Mouse (Mus musculus) stomach, embryonic 15.5 days (tissue): Measurements from ENCODE around the gene Psmc3. TPM values are rescaled to one million over a fixed set of nuclear protein-coding genes. Genes with fewer than 3 reads are reported as not detected.
A peak's percentile ranks its signal among the peaks of the same experiment; 100 is the strongest.

Experiments
- ATAC-seq: fragments of 200-750 bp; cut with Nextera tagmentation; 2 replicates; pipeline ENCODE4 v1.8.0; 2017; ENCODE audit warnings: low read depth, moderate number of reproducible peaks, moderate TSS enrichment; ENCODE audit not compliant: insufficient read depth, low FRiP score
- H3K27ac ChIP-seq: fragments of 300-500 bp; sonication (generic); 2 replicates; pipeline ENCODE4 v1.5.1; 2015; ENCODE audit warnings: mild to moderate bottlenecking, inconsistent platforms
- H3K27me3 ChIP-seq: fragments of 300-500 bp; sonication (generic); replicated peaks from 2 replicates; pipeline ENCODE4 v1.6.1; 2015; ENCODE audit warnings: inconsistent platforms
- H3K36me3 ChIP-seq: fragments of 300-500 bp; sonication (generic); 2 replicates; pipeline ENCODE4 v1.6.1; 2015; ENCODE audit warnings: inconsistent platforms
- H3K4me1 ChIP-seq: fragments of 300-500 bp; sonication (generic); 2 replicates; pipeline ENCODE4 v1.6.1; 2015; ENCODE audit warnings: inconsistent platforms
- H3K4me2 ChIP-seq: fragments of 300-500 bp; sonication (generic); 2 replicates; pipeline ENCODE4 v1.6.1; 2015; ENCODE audit warnings: mild to moderate bottlenecking, inconsistent platforms
- H3K4me3 ChIP-seq: fragments of 300-500 bp; sonication (generic); replicated peaks from 2 replicates; pipeline ENCODE4 v1.5.1; 2015; ENCODE audit warnings: inconsistent platforms
- H3K9ac ChIP-seq: fragments of 300-500 bp; sonication (generic); 2 replicates; pipeline ENCODE4 v1.6.1; 2015; ENCODE audit warnings: inconsistent platforms
- H3K9me3 ChIP-seq: fragments of 300-500 bp; sonication (generic); 2 replicates; pipeline ENCODE4 v1.6.1; 2016; ENCODE audit warnings: inconsistent platforms
- WGBS: fragments of 180-500 bp; shearing (Covaris S2); methylation state at CpG from one replicate; pipeline ENCODE4 v1.1.7; 2015; 5-methylcytosine and 5-hydroxymethylcytosine counted together
- polyA plus RNA-seq: library from polyadenylated mRNA; unstranded; fragments of >200 nt; fragmentation: Nextera tagmentation; extraction: Ambion mirVana; gene quantifications from 2 replicates; pipeline ENCODE4 v1.2.1, GENCODE M21; 2015

Psmc3 gene
- polyA plus RNA-seq, 1 experiment from 2014 or later: 225 TPM

DNA sequence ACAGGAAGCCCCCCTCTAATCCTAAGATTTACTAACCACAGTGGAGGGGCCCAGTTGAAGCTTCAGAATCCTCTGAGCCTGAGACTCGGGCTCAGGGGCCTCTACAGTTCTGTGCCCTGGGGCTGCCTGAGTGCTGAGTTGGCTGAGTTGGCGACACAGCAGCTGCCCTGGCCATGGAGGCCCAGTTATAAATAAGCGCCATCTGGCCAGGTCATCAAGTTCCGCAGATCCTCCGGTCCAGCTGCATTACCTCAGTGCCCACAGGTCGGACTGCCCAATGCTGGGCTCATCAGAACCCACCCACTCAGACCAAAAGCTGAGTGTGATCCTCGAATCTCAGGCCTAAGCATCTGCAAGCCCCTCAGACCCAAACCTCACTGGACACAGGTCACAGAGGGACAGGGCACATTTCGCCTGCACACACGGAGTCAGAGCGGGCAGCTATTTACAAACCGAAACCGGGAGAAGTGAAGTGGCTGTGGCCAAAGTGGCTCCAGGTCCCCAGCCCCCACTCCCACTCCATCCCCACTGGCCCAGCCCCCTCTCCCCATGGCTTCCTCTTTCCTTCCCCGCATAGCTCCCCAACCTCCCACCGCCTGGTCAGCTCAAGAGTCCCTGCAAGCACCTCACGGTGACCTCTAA lies 30.5 kb downstream of the Psmc3 start:
- Histone ChIP-seq H3K9me3 (no peaks in the 10 kb centered on the region), H3K27me3 (no peaks in the 10 kb centered on the region), H3K4me2 (no peak overlapping the region), H3K4me1 (no peaks in the 10 kb centered on the region), H3K4me3 (no peak overlapping the region), H3K36me3 (no peaks in the 10 kb centered on the region), H3K27ac (no peak overlapping the region), H3K9ac (no peak overlapping the region)
- 80% methylated on average over 15 of the region's 15 CpGs for WGBS
- no peak for ATAC-seq

DNA sequence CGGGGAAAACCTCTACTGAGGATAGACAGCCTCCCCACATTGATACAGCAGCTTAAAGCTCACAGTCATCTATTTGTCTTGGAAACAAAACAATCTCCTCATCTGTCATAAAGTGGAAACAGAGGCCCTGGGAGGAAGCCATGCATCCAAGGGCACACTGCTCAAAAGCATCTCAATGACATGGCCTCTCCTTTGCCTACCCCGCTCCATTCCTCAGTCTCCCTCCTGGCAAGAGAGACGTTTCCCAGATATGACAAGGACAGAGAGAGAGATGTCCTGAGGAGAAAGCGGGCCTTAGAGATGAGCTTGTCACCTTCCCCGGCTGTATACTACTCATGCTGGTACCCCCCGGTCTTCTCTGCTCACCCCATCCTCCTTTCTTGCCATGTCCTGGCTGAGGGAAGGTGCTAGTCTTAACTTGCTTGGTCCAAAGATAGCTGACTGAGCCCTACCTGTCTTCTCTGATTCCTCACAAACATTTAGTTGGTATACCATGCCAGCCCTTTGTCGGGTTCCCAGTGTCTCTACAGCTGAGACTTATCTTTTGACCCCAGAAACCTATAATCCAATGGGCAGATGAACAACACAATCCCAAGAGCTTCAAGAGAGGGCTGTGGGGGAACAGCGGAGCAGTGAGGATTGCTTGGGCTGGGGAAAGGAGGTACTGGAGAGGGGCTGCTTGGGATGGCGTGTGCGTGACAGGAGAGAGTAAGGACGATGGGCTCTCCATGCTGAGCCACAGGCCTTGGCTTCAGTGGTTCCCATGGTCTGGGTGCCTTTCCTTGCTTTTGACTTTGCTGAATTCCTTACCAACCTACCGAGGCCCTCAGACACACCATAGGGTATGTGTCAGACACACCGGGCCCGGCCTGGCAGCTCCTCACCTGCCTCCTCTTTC lies 31.9 kb downstream of the Psmc3 start:
- no peaks in the 10 kb centered on the region for H3K9me3 ChIP-seq
- no peak for ATAC-seq
- no peak overlapping the region for H3K4me2 ChIP-seq
- H3K36me3 ChIP-seq: no peaks in the 10 kb centered on the region
- H3K4me3 ChIP-seq: no peak overlapping the region
- H3K27ac ChIP-seq: no peak overlapping the region
- H3K27me3 ChIP-seq: no peaks in the 10 kb centered on the region
- no peak overlapping the region for H3K9ac ChIP-seq
- WGBS: 87% methylated on average over 14 of the region's 14 CpGs
- no peaks in the 10 kb centered on the region for H3K4me1 ChIP-seq

GRCm38 (mm10) chr2:91086392-91087237 lies 32.8 kb downstream of the Psmc3 start:
- Histone ChIP-seq H3K4me1 (no peaks in the 10 kb centered on the region), H3K27me3 (no peaks in the 10 kb centered on the region), H3K27ac (no peak overlapping the region), H3K4me2 (no peak overlapping the region), H3K36me3 (no peaks in the 10 kb centered on the region), H3K9me3 (no peaks in the 10 kb centered on the region), H3K4me3 (no peak overlapping the region), H3K9ac (no peak overlapping the region)
- no peak for ATAC-seq
- WGBS: 72% methylated on average over 9 of the region's 9 CpGs

DNA sequence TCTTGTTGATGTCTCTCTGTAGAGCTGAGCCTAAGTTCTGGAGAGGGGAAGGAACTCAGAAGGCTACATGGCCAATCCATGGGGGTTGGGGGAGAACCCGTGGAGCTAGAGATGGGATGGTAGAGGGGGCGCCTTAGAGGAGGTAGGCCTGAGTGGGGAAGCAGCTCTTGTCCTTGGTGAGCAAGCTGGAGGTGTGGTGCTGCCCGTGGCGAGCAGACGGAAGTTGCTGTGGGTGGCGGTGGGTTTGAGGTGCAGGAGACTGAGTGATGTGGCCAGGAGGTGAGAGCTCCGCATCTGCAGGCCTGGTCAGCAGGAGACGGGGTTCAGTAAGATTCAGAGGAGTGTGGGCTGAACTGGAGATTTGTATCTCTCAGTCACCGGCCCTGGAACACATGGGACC lies 33.6 kb downstream of the Psmc3 start:
- Histone ChIP-seq H3K9me3 (no peaks in the 10 kb centered on the region), H3K27ac (no peak overlapping the region), H3K4me2 (no peak overlapping the region), H3K4me1 (no peaks in the 10 kb centered on the region), H3K4me3 (no peak overlapping the region), H3K27me3 (no peaks in the 10 kb centered on the region), H3K36me3 (no peaks in the 10 kb centered on the region), H3K9ac (no peak overlapping the region)
- no peak for ATAC-seq
- 84% methylated on average over 9 of the region's 9 CpGs for WGBS

DNA sequence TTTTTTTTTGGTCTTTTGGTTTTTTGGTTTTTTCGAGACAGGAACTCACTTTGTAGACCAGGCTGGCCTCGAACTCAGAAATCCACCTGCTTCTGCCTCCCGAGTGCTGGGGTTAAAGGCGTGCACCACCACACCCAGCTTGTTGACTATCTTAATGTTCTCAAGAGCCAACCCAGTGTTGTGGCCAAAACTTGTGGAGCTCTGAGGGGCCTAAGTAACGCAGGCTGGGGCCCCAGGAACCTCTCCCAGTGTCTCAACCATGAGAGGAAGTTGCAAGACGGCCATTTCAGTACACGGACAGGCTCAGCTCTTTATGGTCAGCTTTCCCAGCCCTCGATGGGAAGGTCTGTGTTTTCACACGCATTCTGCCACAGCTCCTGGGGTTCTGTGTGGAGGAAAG lies 35.2 kb downstream of the Psmc3 start:
- Histone ChIP-seq H3K4me2 (no peak overlapping the region), H3K36me3 (no peaks in the 10 kb centered on the region), H3K27me3 (no peaks in the 10 kb centered on the region), H3K4me3 (no peak overlapping the region), H3K27ac (no peak overlapping the region), H3K4me1 (no peaks in the 10 kb centered on the region), H3K9me3 (no peaks in the 10 kb centered on the region), H3K9ac (no peak overlapping the region)
- no peak for ATAC-seq
- 69% methylated on average over 9 of the region's 9 CpGs for WGBS

- WGBS: 67% methylated on average over 6 of the region's 6 CpGs
- Histone ChIP-seq H3K27me3 (no peaks in the 10 kb centered on the region), H3K4me3 (no peak overlapping the region), H3K4me1 (no peaks in the 10 kb centered on the region), H3K9ac (no peak overlapping the region), H3K27ac (no peak overlapping the region), H3K4me2 (no peak overlapping the region), H3K36me3 (no peaks in the 10 kb centered on the region), H3K9me3 (no peaks in the 10 kb centered on the region)
- ATAC-seq: no peak
Observed at GRCm38 (mm10) chr2:91090208-91090607, 36.4 kb downstream of the Psmc3 start.

- Histone ChIP-seq H3K4me3 (no peak overlapping the region), H3K9me3 (no peaks in the 10 kb centered on the region), H3K36me3 (no peaks in the 10 kb centered on the region), H3K9ac (no peak overlapping the region), H3K4me2 (no peak overlapping the region), H3K27ac (no peak overlapping the region), H3K4me1 (no peaks in the 10 kb centered on the region), H3K27me3 (no peaks in the 10 kb centered on the region)
- ATAC-seq: no peak
- WGBS: 69% methylated on average over 6 of the region's 6 CpGs
Observed at GRCm38 (mm10) chr2:91090827-91091226, 37.0 kb downstream of the Psmc3 start.

- WGBS: 60% methylated on average over 14 of the region's 14 CpGs
- H3K4me3 ChIP-seq: peak overlapping the region; percentile 8; the same call in 1 of the 2 replicates
Observed at GRCm38 (mm10) chr2:91096524-91096923, 42.7 kb downstream of the Psmc3 start.

GRCm38 (mm10) chr2:91097015-91097414 lies 43.2 kb downstream of the Psmc3 start:
- H3K4me3 ChIP-seq: peak overlapping the region; percentile 8; the same call in 1 of the 2 replicates
- no peaks in the 10 kb centered on the region for H3K36me3 ChIP-seq
- H3K27ac ChIP-seq: no peak overlapping the region
- no peaks in the 10 kb centered on the region; the same call in 1 of the 2 replicates for H3K27me3 ChIP-seq
- WGBS: 79% methylated on average over 10 of the region's 10 CpGs
- no peak overlapping the region for H3K9ac ChIP-seq
- no peak overlapping the region for H3K4me2 ChIP-seq
- H3K4me1 ChIP-seq: no peaks in the 10 kb centered on the region
- ATAC-seq: no peak
- H3K9me3 ChIP-seq: no peaks in the 10 kb centered on the region

More at GRCm38 (mm10) chr2:91096524-91096923, 42.7 kb downstream of the Psmc3 start:
- Histone ChIP-seq H3K9ac (no peak overlapping the region), H3K9me3 (no peaks in the 10 kb centered on the region), H3K4me1 (no peaks in the 10 kb centered on the region), H3K27ac (no peak overlapping the region), H3K4me2 (no peak overlapping the region), H3K27me3 (no peaks in the 10 kb centered on the region; the same call in 1 of the 2 replicates), H3K36me3 (no peaks in the 10 kb centered on the region)
- no peak for ATAC-seq

GRCm38 (mm10) chr2:91098156-91098555 lies 44.3 kb downstream of the Psmc3 start:
- no peak overlapping the region; the same call in 1 of the 2 replicates for H3K4me3 ChIP-seq
- no peaks in the 10 kb centered on the region for H3K4me1 ChIP-seq
- no peak overlapping the region for H3K4me2 ChIP-seq
- no peak for ATAC-seq
- H3K27ac ChIP-seq: no peak overlapping the region
- H3K9me3 ChIP-seq: no peaks in the 10 kb centered on the region
- 83% methylated on average over 2 of the region's 2 CpGs for WGBS
- H3K36me3 ChIP-seq: no peaks in the 10 kb centered on the region
- H3K9ac ChIP-seq: no peak overlapping the region
- H3K27me3 ChIP-seq: no peaks in the 10 kb centered on the region; the same call in 1 of the 2 replicates

DNA sequence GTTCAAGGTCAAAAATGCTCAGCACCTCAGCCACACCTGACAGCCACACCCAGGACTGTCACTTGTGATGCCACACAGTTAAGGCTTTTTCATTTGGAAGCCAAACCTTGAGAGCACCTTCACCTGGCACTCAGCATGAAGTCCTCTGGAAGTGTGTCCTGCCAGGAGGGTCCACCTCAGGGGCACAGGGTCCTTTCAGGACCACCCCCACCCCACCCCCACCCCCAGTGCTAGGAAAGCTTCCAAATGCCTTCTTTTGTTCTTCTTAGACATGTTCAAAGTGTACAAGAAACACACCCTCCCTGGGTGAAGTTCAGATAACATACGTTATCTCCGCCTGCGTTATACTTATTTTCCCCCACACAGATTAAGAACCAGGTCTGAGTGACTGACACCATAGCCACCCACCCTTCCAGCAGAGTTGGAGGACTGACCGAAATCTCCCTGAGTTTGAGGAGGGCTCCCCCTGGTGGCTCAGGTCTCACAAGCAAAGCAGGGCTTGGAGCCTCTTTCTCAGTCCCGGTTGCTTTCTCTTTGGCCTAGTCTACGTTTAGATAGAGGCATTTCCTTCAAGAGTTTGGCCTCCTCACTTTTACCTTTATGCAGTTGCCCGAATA lies 47.4 kb downstream of the Psmc3 start:
- Histone ChIP-seq H3K4me2 (no peak overlapping the region), H3K36me3 (no peaks in the 10 kb centered on the region), H3K27me3 (no peaks in the 10 kb centered on the region; the same call in 1 of the 2 replicates), H3K27ac (no peak overlapping the region), H3K4me1 (no peaks in the 10 kb centered on the region), H3K9ac (no peak overlapping the region), H3K9me3 (no peaks in the 10 kb centered on the region), H3K4me3 (no peak overlapping the region)
- WGBS: 7% methylated on average over 7 of the region's 7 CpGs
- peak; percentile 81 for ATAC-seq
